Mouse (Mus musculus) testis, adult 2 months (tissue): ENCODE results near the gene Aldh1l1. TPM values are rescaled to one million over a fixed set of nuclear protein-coding genes. Genes with fewer than 3 reads are reported as not detected.
A peak's percentile ranks its signal among the peaks of the same experiment; 100 is the strongest.

ENCODE experiments used
- H3K27ac ChIP-seq: fragments of 200-500 bp; 2 replicates; pipeline ENCODE4 v1.5.1; 2012; ENCODE audit warnings: low read depth, low read length; ENCODE audit not compliant: control insufficient read depth, insufficient read depth
- H3K27me3 ChIP-seq: fragments of 200-500 bp; 2 replicates; pipeline ENCODE4 v1.6.1; 2012; ENCODE audit warnings: mild to moderate bottlenecking, low read length, moderate library complexity; ENCODE audit not compliant: control insufficient read depth, insufficient read depth
- H3K36me3 ChIP-seq: fragments of 200-500 bp; 2 replicates; pipeline ENCODE4 v1.6.1; 2012; ENCODE audit warnings: mild to moderate bottlenecking, low read length; ENCODE audit not compliant: control insufficient read depth, insufficient read depth
- H3K4me1 ChIP-seq: fragments of 200-500 bp; 2 replicates; pipeline ENCODE4 v1.6.1; 2012; ENCODE audit warnings: low read length; ENCODE audit not compliant: control insufficient read depth, insufficient read depth
- H3K4me3 ChIP-seq: fragments of 200-500 bp; 2 replicates; pipeline ENCODE4 v1.5.1; 2012; ENCODE audit warnings: low read depth, mild to moderate bottlenecking, low read length, moderate library complexity, mixed read lengths; ENCODE audit not compliant: control insufficient read depth
- CTCF ChIP-seq: fragments of 200-500 bp; IDR thresholded peaks from 2 replicates; pipeline ENCODE4 v1.5.1; 2012; ENCODE audit warnings: low read depth, mild to moderate bottlenecking, inconsistent platforms, low read length, moderate library complexity; ENCODE audit not compliant: control insufficient read depth, insufficient read depth, insufficient replicate concordance
- POLR2A ChIP-seq: fragments of 200-500 bp; IDR thresholded peaks from 2 replicates; pipeline ENCODE4 v1.6.1; 2012; ENCODE audit warnings: low read depth, mild to moderate bottlenecking, inconsistent platforms, low read length, moderate library complexity; ENCODE audit not compliant: control insufficient read depth
- polyA plus RNA-seq: library from polyadenylated mRNA; depleted of rRNA; stranded (reverse); fragments of >200 nt; gene quantifications from 2 replicates; pipeline ENCODE4 v1.2.3, GENCODE M21; 2012

Aldh1l1 gene
- polyA plus RNA-seq, 1 experiment: 9.6 TPM

GRCm38 (mm10) chr6:90537941-90538340, 51.7 kb downstream of the Aldh1l1 start:
- TF ChIP-seq CTCF (peak; percentile 74; the same call in 1 of the 2 replicates), POLR2A (no peak)
- H3K36me3 ChIP-seq: no peaks in the 10 kb centered on the region
- H3K4me3 ChIP-seq: no peak overlapping the region
- H3K27ac ChIP-seq: no peak overlapping the region
- H3K27me3 ChIP-seq: no peaks in the 10 kb centered on the region
- H3K4me1 ChIP-seq: no peaks in the 10 kb centered on the region

GRCm38 (mm10) chr6:90539271-90539670, 53.0 kb downstream of the Aldh1l1 start:
- Histone ChIP-seq H3K4me1 (no peaks in the 10 kb centered on the region), H3K4me3 (no peak overlapping the region), H3K27me3 (no peaks in the 10 kb centered on the region), H3K36me3 (no peaks in the 10 kb centered on the region), H3K27ac (no peak overlapping the region)
- no peak for TF ChIP-seq CTCF
- TF ChIP-seq POLR2A: no peak

DNA sequence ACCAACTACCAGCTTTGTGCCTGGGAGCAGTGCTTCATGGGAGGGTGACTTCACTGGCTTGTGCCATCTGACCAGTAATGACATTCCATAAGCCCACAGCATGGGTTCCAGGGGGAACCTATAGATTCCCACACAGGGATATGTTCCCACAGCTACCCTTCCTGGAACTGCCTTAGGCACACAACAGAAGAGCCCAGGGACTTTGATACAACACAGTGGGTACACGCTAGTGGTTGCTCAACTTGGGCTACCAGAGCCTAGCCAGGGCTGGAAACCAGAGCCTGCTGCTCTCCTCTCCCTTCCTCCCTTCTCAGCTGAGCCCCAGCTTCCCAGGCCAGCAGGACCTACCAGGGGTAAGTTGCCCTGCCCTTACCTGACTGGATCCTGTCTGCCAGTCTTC, 54.3 kb downstream of the Aldh1l1 start:
- no peak overlapping the region for H3K27ac ChIP-seq
- H3K4me3 ChIP-seq: no peak overlapping the region
- no peaks in the 10 kb centered on the region for H3K4me1 ChIP-seq
- H3K36me3 ChIP-seq: no peaks in the 10 kb centered on the region
- H3K27me3 ChIP-seq: no peaks in the 10 kb centered on the region
- no peak for TF ChIP-seq CTCF
- TF ChIP-seq POLR2A: no peak

DNA sequence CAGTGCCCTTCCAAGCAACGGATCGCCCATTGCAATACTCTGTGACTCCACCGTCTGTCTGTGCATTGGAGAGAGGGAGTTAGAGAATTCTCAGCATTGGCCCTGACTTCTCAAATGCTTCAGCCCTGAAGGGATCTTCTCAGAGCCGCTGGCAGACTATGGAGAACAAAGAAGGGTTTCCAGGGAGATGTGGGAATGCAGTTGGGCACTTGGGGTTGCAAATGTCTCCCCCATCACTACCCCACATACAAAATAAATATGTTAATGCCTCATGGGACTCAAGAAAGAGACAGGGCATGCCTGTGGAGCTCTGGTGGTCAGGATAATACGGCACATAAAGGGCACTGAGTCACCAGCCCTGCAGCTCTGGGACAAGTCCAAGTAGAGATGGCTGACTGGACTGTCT, 55.1 kb downstream of the Aldh1l1 start:
- no peaks in the 10 kb centered on the region for H3K4me1 ChIP-seq
- TF ChIP-seq POLR2A: no peak
- no peak for TF ChIP-seq CTCF
- H3K4me3 ChIP-seq: no peak overlapping the region
- H3K27me3 ChIP-seq: no peaks in the 10 kb centered on the region
- H3K27ac ChIP-seq: no peak overlapping the region
- no peaks in the 10 kb centered on the region for H3K36me3 ChIP-seq

GRCm38 (mm10) chr6:90544433-90544832, 58.2 kb downstream of the Aldh1l1 start:
- H3K27me3 ChIP-seq: no peaks in the 10 kb centered on the region
- no peak for TF ChIP-seq CTCF
- TF ChIP-seq POLR2A: no peak
- no peak overlapping the region for H3K27ac ChIP-seq
- H3K4me3 ChIP-seq: no peak overlapping the region
- no peaks in the 10 kb centered on the region for H3K4me1 ChIP-seq
- H3K36me3 ChIP-seq: no peaks in the 10 kb centered on the region

DNA sequence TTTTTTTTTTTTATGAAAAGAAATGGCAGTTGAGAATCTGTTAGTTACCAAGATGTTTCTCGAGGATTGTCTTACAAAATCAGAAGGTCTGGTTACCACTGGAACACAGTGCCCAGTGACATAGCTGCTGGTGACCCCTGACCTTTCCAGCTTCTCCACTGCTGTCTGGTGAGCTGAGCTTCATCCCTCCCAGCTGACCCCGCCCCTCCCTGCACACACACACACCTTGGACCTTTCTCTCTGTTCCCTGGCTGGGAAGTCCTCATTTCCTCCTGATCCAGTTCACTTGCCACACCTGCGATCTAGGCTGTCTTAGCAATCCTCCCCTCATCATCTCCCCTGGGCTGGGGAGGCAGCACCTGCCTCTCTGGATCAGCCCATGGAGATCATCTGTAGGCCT, 60.0 kb downstream of the Aldh1l1 start:
- H3K27ac ChIP-seq: no peak overlapping the region
- H3K27me3 ChIP-seq: no peaks in the 10 kb centered on the region
- H3K4me3 ChIP-seq: no peak overlapping the region
- TF ChIP-seq POLR2A (no peak), CTCF (no peak)
- H3K36me3 ChIP-seq: no peaks in the 10 kb centered on the region
- peaks cover 3% of the 10 kb centered on the region for H3K4me1 ChIP-seq

DNA sequence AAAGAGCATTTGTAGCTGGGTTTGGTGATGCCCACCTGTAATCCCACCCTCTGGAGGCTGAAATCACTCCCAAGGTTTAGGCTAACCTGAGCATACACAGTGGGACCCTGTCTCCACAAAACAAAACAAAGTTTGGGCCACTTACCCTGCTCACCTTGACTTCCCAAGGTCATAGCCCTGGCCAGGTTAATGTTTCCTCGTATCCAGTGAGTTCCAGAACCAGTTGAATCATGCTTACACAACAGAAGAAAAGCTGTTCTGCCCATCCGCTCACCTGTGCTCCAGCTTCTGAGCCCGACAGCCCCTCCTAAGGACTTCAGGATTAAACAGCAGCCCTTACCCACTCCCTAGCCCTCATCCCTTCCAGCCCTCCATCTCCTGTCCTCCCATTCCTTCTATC, 60.8 kb downstream of the Aldh1l1 start:
- Histone ChIP-seq H3K4me1 (peaks cover 3% of the 10 kb centered on the region), H3K27me3 (no peaks in the 10 kb centered on the region), H3K36me3 (no peaks in the 10 kb centered on the region), H3K4me3 (no peak overlapping the region), H3K27ac (no peak overlapping the region)
- TF ChIP-seq POLR2A (no peak), CTCF (no peak)

DNA sequence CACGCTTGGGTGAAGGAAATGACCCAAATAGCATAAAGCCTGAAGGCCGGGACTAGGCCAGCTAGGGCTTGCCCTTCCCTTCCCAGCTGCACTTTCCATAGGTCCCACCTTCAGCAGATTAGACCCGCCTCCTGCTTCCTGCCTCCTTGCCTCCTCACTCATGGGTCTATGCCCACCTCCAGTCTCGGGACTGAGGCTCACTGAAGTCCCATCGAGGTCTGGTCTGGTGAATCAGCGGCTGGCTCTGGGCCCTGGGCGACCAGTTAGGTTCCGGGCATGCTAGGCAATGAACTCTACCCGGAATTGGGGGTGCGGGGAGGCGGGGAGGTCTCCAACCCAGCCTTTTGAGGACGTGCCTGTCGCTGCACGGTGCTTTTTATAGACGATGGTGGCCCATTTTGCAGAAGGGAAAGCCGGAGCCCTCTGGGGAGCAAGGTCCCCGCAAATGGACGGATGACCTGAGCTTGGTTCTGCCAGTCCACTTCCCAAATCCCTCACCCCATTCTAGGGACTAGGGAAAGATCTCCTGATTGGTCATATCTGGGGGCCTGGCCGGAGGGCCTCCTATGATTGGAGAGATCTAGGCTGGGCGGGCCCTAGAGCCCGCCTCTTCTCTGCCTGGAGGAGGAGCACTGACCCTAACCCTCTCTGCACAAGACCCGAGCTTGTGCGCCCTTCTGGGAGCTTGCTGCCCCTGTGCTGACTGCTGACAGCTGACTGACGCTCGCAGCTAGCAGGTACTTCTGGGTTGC, 64.1 kb downstream of the Aldh1l1 start:
- Histone ChIP-seq H3K4me1 (peaks cover 3% of the 10 kb centered on the region), H3K4me3 (peak overlapping the region; percentile 72), H3K36me3 (no peaks in the 10 kb centered on the region), H3K27me3 (no peaks in the 10 kb centered on the region), H3K27ac (peak overlapping the region; percentile 56)
- TF ChIP-seq CTCF: no peak
- TF ChIP-seq POLR2A: peak; percentile 63; the same call in 1 of the 2 replicates
